Mouse (Mus musculus) liver, embryonic 15.5 days (tissue): ENCODE data around the gene Zfp652. TPM values are rescaled to one million over a fixed set of nuclear protein-coding genes. Genes with fewer than 3 reads are reported as not detected.
A peak's percentile ranks its signal among the peaks of the same experiment; 100 is the strongest.
"Not testable (repeated sequence)": the region's sequence is repeated elsewhere in the genome, so short reads cannot be mapped to it uniquely, and the experiment has no call there.

Experiments
- ATAC-seq: fragments of 200-750 bp; cut with Nextera tagmentation; 2 replicates; pipeline ENCODE4 v1.8.0; 2017; ENCODE audit warnings: moderate number of reproducible peaks, mild to moderate bottlenecking, moderate library complexity; ENCODE audit not compliant: insufficient read depth
- H3K27ac ChIP-seq: fragments of 300-500 bp; sonication (generic); replicated peaks from 2 replicates; pipeline ENCODE4 v1.5.1; 2015; ENCODE audit warnings: mild to moderate bottlenecking, inconsistent platforms
- H3K27me3 ChIP-seq: fragments of 300-500 bp; sonication (generic); 2 replicates; pipeline ENCODE4 v1.6.1; 2015; ENCODE audit warnings: mild to moderate bottlenecking, inconsistent platforms
- H3K36me3 ChIP-seq: fragments of 300-500 bp; sonication (generic); replicated peaks from 2 replicates; pipeline ENCODE4 v1.6.1; 2015; ENCODE audit warnings: moderate library complexity, mild to moderate bottlenecking, inconsistent platforms
- H3K4me1 ChIP-seq: fragments of 300-500 bp; sonication (generic); replicated peaks from 2 replicates; pipeline ENCODE4 v1.6.1; 2015; ENCODE audit warnings: inconsistent platforms
- H3K4me2 ChIP-seq: fragments of 300-500 bp; sonication (generic); 2 replicates; pipeline ENCODE4 v1.6.1; 2015; ENCODE audit warnings: moderate library complexity, mild to moderate bottlenecking, inconsistent platforms
- H3K4me3 ChIP-seq: fragments of 300-500 bp; sonication (generic); replicated peaks from 2 replicates; pipeline ENCODE4 v1.5.1; 2015; ENCODE audit warnings: mild to moderate bottlenecking, inconsistent platforms
- H3K9ac ChIP-seq: fragments of 300-500 bp; sonication (generic); 2 replicates; pipeline ENCODE4 v1.6.1; 2015; ENCODE audit warnings: moderate library complexity, mild to moderate bottlenecking, inconsistent platforms
- H3K9me3 ChIP-seq: fragments of 300-500 bp; sonication (generic); replicated peaks from 2 replicates; pipeline ENCODE4 v1.6.1; 2016; ENCODE audit warnings: inconsistent platforms
- WGBS: fragments of 180-500 bp; shearing (Covaris S2); methylation state at CpG from one replicate; pipeline ENCODE4 v1.1.7; 2015; ENCODE audit warnings: mixed read lengths; ENCODE audit not compliant: insufficient replicate concordance; 5-methylcytosine and 5-hydroxymethylcytosine counted together
- polyA plus RNA-seq: library from polyadenylated mRNA; unstranded; fragments of >200 nt; fragmentation: Nextera tagmentation; extraction: Ambion mirVana; gene quantifications from 2 replicates; pipeline ENCODE4 v1.2.1, GENCODE M21; 2015

Zfp652 gene
- polyA plus RNA-seq, 1 experiment from 2014 or later, result 5.5 TPM

DNA sequence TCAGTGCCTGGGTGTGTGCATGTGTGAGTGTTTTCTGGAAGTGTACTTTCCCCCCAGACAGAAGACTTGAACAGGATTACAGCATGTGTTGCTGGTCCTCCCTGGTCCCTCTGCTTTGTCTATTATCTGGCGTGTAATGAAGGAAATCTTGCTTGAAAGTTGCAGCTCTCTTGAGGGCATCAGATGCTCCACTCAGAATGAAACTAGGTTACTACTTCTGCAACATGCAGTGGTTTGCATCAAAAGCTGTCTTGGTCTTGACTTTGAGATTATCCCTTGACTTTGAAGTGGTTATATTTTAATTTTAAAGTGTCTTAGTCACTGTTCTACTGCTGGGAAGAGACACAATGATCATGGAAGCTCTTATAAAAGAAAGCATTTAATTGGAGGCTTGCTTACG, 22.0 kb downstream of the Zfp652 start:
- H3K4me3 ChIP-seq, result no peak overlapping the region
- no peaks in the 10 kb centered on the region for H3K9me3 ChIP-seq
- no peaks in the 10 kb centered on the region for H3K36me3 ChIP-seq
- H3K9ac ChIP-seq, result no peak overlapping the region
- H3K4me1 ChIP-seq, result peaks cover 15% of the 10 kb centered on the region
- 71% methylated on average over 2 of the region's 2 CpGs for WGBS
- no peaks in the 10 kb centered on the region for H3K27me3 ChIP-seq
- ATAC-seq, result no peak
- no peak overlapping the region for H3K4me2 ChIP-seq
- H3K27ac ChIP-seq, result no peak overlapping the region

GRCm38 (mm10) chr11:95737811-95738210, 25.3 kb downstream of the Zfp652 start:
- Histone ChIP-seq H3K4me2 (no peak overlapping the region), H3K9ac (no peak overlapping the region), H3K4me1 (peaks cover 14% of the 10 kb centered on the region), H3K9me3 (no peaks in the 10 kb centered on the region), H3K27me3 (no peaks in the 10 kb centered on the region), H3K27ac (no peak overlapping the region; the same call in 1 of the 2 replicates), H3K36me3 (no peaks in the 10 kb centered on the region), H3K4me3 (no peak overlapping the region)
- no peak for ATAC-seq
- 67% methylated on average over 3 of the region's 3 CpGs for whole genome bisulfite sequencing

- ATAC-seq, result no peak
- no peak overlapping the region for H3K9ac ChIP-seq
- H3K36me3 ChIP-seq, result peaks cover 2% of the 10 kb centered on the region; the same call in 1 of the 2 replicates
- 62% methylated on average over 2 of the region's 2 CpGs for WGBS
- peaks cover 8% of the 10 kb centered on the region for H3K4me1 ChIP-seq
- no peak overlapping the region for H3K4me3 ChIP-seq
- no peak overlapping the region for H3K4me2 ChIP-seq
- H3K9me3 ChIP-seq, result no peaks in the 10 kb centered on the region
- H3K27me3 ChIP-seq, result no peaks in the 10 kb centered on the region
- no peak overlapping the region for H3K27ac ChIP-seq
Measured at GRCm38 (mm10) chr11:95744521-95744920, 32.0 kb downstream of the Zfp652 start.

DNA sequence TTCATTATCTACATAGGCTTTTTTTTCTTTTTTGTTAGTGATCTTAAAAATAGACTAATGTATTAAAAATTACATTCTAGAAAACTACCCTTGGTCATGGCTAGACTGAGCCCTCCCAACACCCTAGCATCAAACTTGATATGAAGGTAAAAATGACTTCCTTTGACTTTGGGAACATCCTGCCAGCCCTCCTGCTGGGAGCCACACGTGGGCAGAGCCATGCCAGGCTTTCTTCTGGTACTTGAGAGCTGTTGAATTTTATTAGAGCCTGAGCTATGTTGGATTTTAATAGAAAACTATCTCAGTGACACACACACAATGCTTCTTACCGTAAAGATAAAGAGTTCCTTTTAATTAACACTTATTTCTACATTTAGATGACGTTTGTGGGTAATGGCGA, 34.3 kb downstream of the Zfp652 start:
- H3K27ac ChIP-seq, result no peak overlapping the region
- WGBS, result 69% methylated on average over 4 of the region's 4 CpGs
- no peaks in the 10 kb centered on the region for H3K27me3 ChIP-seq
- H3K4me2 ChIP-seq, result no peak overlapping the region
- peaks cover 13% of the 10 kb centered on the region; the same call in 1 of the 2 replicates for H3K36me3 ChIP-seq
- peaks cover 19% of the 10 kb centered on the region for H3K4me1 ChIP-seq
- H3K4me3 ChIP-seq, result no peak overlapping the region
- no peak for ATAC-seq
- H3K9ac ChIP-seq, result no peak overlapping the region
- H3K9me3 ChIP-seq, result no peaks in the 10 kb centered on the region

DNA sequence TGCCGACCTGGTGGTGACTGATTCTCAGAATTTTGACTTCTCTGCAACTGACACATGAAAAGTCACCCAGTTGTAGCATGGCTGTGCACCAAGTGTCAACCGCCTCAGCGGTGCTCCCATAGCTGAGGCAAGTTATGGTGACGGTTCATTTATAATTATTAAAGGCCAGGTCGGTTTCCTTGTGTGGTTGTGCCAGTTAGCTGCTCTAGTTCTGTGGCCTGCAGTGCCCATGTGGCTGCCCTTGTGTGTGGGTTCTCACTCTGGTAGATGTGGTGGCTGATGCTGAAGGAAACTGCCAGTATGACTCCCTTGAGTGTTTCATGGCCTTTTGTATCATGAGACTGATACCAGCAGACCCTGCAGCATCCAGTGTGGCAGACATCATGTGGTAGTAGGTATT, 35.9 kb downstream of the Zfp652 start:
- Histone ChIP-seq H3K4me2 (no peak overlapping the region), H3K27me3 (no peaks in the 10 kb centered on the region), H3K9ac (no peak overlapping the region), H3K27ac (no peak overlapping the region), H3K36me3 (peaks cover 21% of the 10 kb centered on the region), H3K9me3 (no peaks in the 10 kb centered on the region), H3K4me1 (peaks cover 19% of the 10 kb centered on the region), H3K4me3 (no peak overlapping the region)
- 68% methylated on average over 5 of the region's 5 CpGs for WGBS
- ATAC-seq, result no peak

- Histone ChIP-seq H3K4me1 (peaks cover 15% of the 10 kb centered on the region), H3K4me2 (no peak overlapping the region), H3K9ac (no peak overlapping the region), H3K4me3 (no peak overlapping the region), H3K27ac (peak overlapping the region; percentile 39; the same call in 1 of the 2 replicates), H3K9me3 (no peaks in the 10 kb centered on the region), H3K27me3 (no peaks in the 10 kb centered on the region), H3K36me3 (peaks cover 32% of the 10 kb centered on the region)
- 38% methylated on average over 15 of the region's 15 CpGs for WGBS
- ATAC-seq, result no peak
Measured at GRCm38 (mm10) chr11:95749619-95750018, 37.1 kb downstream of the Zfp652 start.

DNA sequence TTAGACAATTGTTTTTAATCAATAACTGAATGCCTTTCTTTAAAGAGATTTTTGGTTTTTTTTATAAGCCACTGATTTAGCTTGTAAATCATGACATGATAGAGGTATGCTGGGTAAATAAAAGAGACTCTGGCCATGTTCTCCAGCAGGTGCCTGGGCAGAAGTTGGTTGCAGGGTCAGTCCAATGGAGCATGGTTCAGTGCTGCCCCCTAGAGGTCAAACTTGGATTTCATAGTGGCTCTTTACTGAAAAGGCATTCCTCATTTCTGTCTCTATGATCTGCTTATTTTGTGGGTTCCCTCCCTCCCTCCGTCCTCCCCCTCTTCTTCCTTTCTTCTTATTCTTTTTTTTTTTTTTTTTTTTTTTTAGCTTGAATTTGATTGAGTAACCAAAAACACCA, 38.5 kb downstream of the Zfp652 start:
- H3K4me1 ChIP-seq, result peaks cover 15% of the 10 kb centered on the region
- H3K4me3 ChIP-seq, result no peak overlapping the region
- no peaks in the 10 kb centered on the region for H3K27me3 ChIP-seq
- no peak overlapping the region for H3K4me2 ChIP-seq
- 20% methylated on average over 1 of the region's 1 CpGs for WGBS
- no peak overlapping the region for H3K27ac ChIP-seq
- peaks cover 41% of the 10 kb centered on the region for H3K36me3 ChIP-seq
- H3K9ac ChIP-seq, result no peak overlapping the region
- 0 out of 2 replicates have a peak, but pooled peaks have one; percentile 47 for ATAC-seq
- H3K9me3 ChIP-seq, result no peaks in the 10 kb centered on the region

- H3K27me3 ChIP-seq, H3K9ac ChIP-seq, ATAC-seq, H3K4me1 ChIP-seq, H3K4me3 ChIP-seq, H3K27ac ChIP-seq, H3K4me2 ChIP-seq, H3K9me3 ChIP-seq: not testable (repeated sequence)
- 90% methylated on average over 4 of the region's 4 CpGs for WGBS
- H3K36me3 ChIP-seq, result peaks cover 56% of the 10 kb centered on the region
Measured at GRCm38 (mm10) chr11:95755137-95755536, 42.7 kb downstream of the Zfp652 start.

GRCm38 (mm10) chr11:95760521-95760920, 48.0 kb downstream of the Zfp652 start:
- H3K4me2 ChIP-seq, result no peak overlapping the region
- H3K27ac ChIP-seq, result no peak overlapping the region
- whole genome bisulfite sequencing, result 78% methylated on average over 5 of the region's 5 CpGs
- peaks cover 44% of the 10 kb centered on the region for H3K36me3 ChIP-seq
- H3K27me3 ChIP-seq, result no peaks in the 10 kb centered on the region
- H3K4me1 ChIP-seq, result no peaks in the 10 kb centered on the region
- no peak for ATAC-seq
- H3K4me3 ChIP-seq, result no peak overlapping the region
- H3K9ac ChIP-seq, result no peak overlapping the region
- H3K9me3 ChIP-seq, result no peaks in the 10 kb centered on the region

GRCm38 (mm10) chr11:95762996-95763395, 50.5 kb downstream of the Zfp652 start:
- Histone ChIP-seq H3K4me2 (no peak overlapping the region), H3K9me3 (no peaks in the 10 kb centered on the region), H3K4me1 (no peaks in the 10 kb centered on the region), H3K36me3 (peaks cover 27% of the 10 kb centered on the region), H3K27me3 (no peaks in the 10 kb centered on the region), H3K4me3 (no peak overlapping the region), H3K9ac (no peak overlapping the region), H3K27ac (no peak overlapping the region)
- no peak for ATAC-seq
- WGBS, result 89% methylated on average over 4 of the region's 4 CpGs

GRCm38 (mm10) chr11:95764806-95765205, 52.3 kb downstream of the Zfp652 start:
- ATAC-seq, result no peak
- Histone ChIP-seq H3K9me3 (no peaks in the 10 kb centered on the region), H3K27me3 (no peaks in the 10 kb centered on the region), H3K4me2 (no peak overlapping the region), H3K4me3 (no peak overlapping the region), H3K27ac (no peak overlapping the region), H3K4me1 (no peaks in the 10 kb centered on the region), H3K36me3 (peaks cover 31% of the 10 kb centered on the region), H3K9ac (no peak overlapping the region)
- 80% methylated on average over 8 of the region's 8 CpGs for WGBS

DNA sequence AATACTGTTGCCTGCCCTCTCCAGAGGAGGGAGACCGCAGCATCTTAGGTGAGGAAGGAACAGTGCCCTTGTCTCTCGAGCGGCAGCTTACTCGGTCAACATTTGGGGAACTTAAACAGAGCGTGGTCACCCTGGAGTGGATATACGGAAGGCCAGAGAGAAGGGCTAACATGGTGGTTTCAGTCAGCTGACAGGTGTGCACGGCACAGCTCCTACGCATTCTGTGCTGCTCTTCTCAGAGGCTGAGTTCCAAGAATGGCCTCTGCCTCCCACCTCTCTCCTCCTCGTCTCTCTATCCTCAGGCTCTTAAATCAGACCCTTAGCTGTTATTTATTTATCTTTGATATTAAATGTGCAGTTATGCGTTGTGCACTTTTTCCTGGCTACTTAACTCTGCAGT, 52.9 kb downstream of the Zfp652 start:
- WGBS, result 67% methylated on average over 10 of the region's 10 CpGs
- no peak overlapping the region for H3K4me2 ChIP-seq
- no peaks in the 10 kb centered on the region for H3K9me3 ChIP-seq
- no peak overlapping the region for H3K27ac ChIP-seq
- no peaks in the 10 kb centered on the region for H3K4me1 ChIP-seq
- H3K4me3 ChIP-seq, result no peak overlapping the region
- no peak for ATAC-seq
- H3K27me3 ChIP-seq, result no peaks in the 10 kb centered on the region
- H3K9ac ChIP-seq, result no peak overlapping the region
- H3K36me3 ChIP-seq, result peaks cover 34% of the 10 kb centered on the region
